Mouse (Mus musculus): ENCODE results near the gene Sspo. TPM values are rescaled to one million over a fixed set of nuclear protein-coding genes. Genes with fewer than 3 reads are reported as not detected.

Sspo gene
- total RNA-seq, 1 experiment, result 0.27 TPM

DNA sequence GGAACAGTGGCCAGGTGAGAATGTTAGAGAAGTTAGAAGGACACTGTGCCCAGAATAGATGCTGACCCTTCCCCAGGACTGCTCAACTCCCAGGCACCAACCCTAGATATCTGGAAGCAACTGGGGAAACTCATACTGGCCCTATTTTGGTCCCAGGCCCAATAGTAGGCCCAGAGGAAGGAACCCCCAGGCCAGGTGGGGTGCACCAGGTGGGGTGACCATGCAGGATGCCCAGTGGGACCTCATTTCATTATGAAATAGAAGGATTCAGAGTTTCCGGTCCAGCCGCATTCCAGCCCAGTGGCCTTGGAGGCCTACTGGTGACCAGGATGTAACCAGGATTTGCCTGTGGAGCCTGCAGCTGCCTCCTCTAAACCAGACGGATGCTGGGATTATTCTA, 1.1 kb upstream of the Sspo start:
- no peak overlapping the region for H3K27ac ChIP-seq (ENCODE audit: insufficient read depth, low read depth, low read length, poor library complexity, severe bottlenecking)
- in situ Hi-C loops (cut with MboI; ENCODE audit: low sequenced_read_pairs in 2 of 2, unreplicated experiment in 2 of 2), result no loop called here
- TF ChIP-seq ZNF384 (IDR thresholded peaks at IDR 0.05; ENCODE audit: low read depth, low read length) (no peak), MAFK (IDR thresholded peaks at IDR 0.05; ENCODE audit: insufficient read depth, low read depth, low read length) (no peak), ZC3H11A (IDR thresholded peaks at IDR 0.05; ENCODE audit: borderline replicate concordance, low read depth, low read length) (no peak), CHD2 (IDR thresholded peaks at IDR 0.05; ENCODE audit: low read depth, low read length) (no peak), HCFC1 (IDR thresholded peaks at IDR 0.05; ENCODE audit: borderline replicate concordance, insufficient read depth, low read length) (no peak)
- no peaks in the 10 kb centered on the region for H3K9me3 ChIP-seq (ENCODE audit: control insufficient read depth, insufficient read depth, low read depth, low read length)
- H3K9ac ChIP-seq (ENCODE audit: insufficient read depth, low read depth, low read length, poor library complexity, severe bottlenecking), result no peak overlapping the region
- no peak for DNase-seq (ENCODE audit: low read depth, low spot score)
- no peaks in the 10 kb centered on the region for H3K36me3 ChIP-seq (ENCODE audit: control insufficient read depth, insufficient read depth, low read length, poor library complexity, severe bottlenecking)
- no peak overlapping the region for H3K4me3 ChIP-seq (ENCODE audit: insufficient read depth in 1 of 2, low read depth in 1 of 2, low read length in 2 of 2, poor library complexity in 1 of 2, severe bottlenecking in 1 of 2)
- peaks cover 0 to 10% of the 10 kb centered on the region in 2 experiments; a peak in 2 of 4 replicates for H3K4me1 ChIP-seq (ENCODE audit: control insufficient read depth in 2 of 2, insufficient read depth in 2 of 2, low read length in 2 of 2, poor library complexity in 1 of 2)

GRCm38 (mm10) chr6:48448527-48448926, 498 bp downstream of the Sspo start:
- in situ Hi-C loops (cut with MboI; ENCODE audit: low sequenced_read_pairs in 2 of 2, unreplicated experiment in 2 of 2), result no loop called here
- H3K9me3 ChIP-seq (ENCODE audit: control insufficient read depth, insufficient read depth, low read depth, low read length), result no peaks in the 10 kb centered on the region
- TF ChIP-seq HCFC1 (IDR thresholded peaks at IDR 0.05; ENCODE audit: borderline replicate concordance, insufficient read depth, low read length), result no peak
- no peak for TF ChIP-seq ZNF384 (IDR thresholded peaks at IDR 0.05; ENCODE audit: low read depth, low read length)
- TF ChIP-seq ZC3H11A (IDR thresholded peaks at IDR 0.05; ENCODE audit: borderline replicate concordance, low read depth, low read length), result no peak
- no peak for TF ChIP-seq CHD2 (IDR thresholded peaks at IDR 0.05; ENCODE audit: low read depth, low read length)
- no peak for TF ChIP-seq MAFK (IDR thresholded peaks at IDR 0.05; ENCODE audit: insufficient read depth, low read depth, low read length)
- no peak overlapping the region for H3K4me3 ChIP-seq (ENCODE audit: insufficient read depth in 1 of 2, low read depth in 1 of 2, low read length in 2 of 2, poor library complexity in 1 of 2, severe bottlenecking in 1 of 2)
- H3K27ac ChIP-seq (ENCODE audit: insufficient read depth, low read depth, low read length, poor library complexity, severe bottlenecking), result no peak overlapping the region
- no peak for DNase-seq (ENCODE audit: low read depth, low spot score)
- no peaks in the 10 kb centered on the region for H3K36me3 ChIP-seq (ENCODE audit: control insufficient read depth, insufficient read depth, low read length, poor library complexity, severe bottlenecking)
- H3K4me1 ChIP-seq (ENCODE audit: control insufficient read depth in 2 of 2, insufficient read depth in 2 of 2, low read length in 2 of 2, poor library complexity in 1 of 2), result peaks cover 0 to 6% of the 10 kb centered on the region in 2 experiments; a peak in 2 of 4 replicates
- H3K9ac ChIP-seq (ENCODE audit: insufficient read depth, low read depth, low read length, poor library complexity, severe bottlenecking), result no peak overlapping the region

DNA sequence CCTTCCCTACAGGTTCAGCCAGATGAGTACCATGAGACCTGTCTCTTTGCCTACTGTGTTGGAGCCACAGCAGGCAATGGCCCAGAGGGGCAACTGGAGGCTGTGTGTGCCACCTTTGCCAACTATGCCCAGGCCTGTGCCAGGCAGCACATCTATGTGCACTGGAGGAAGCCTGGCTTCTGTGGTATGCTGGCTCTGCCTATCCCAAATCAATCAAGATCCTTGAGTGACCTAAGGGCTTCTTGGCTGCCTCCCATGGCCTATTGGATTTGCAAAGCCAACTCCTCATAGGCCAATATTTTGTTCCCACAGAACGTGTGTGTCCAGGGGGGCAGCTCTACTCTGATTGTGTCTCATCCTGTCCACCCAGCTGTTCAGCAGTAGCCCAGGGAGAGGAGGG, 4.1 kb downstream of the Sspo start:
- TF ChIP-seq HCFC1 (IDR thresholded peaks at IDR 0.05; ENCODE audit: borderline replicate concordance, insufficient read depth, low read length) (no peak), MAFK (IDR thresholded peaks at IDR 0.05; ENCODE audit: insufficient read depth, low read depth, low read length) (no peak), ZNF384 (IDR thresholded peaks at IDR 0.05; ENCODE audit: low read depth, low read length) (no peak), CHD2 (IDR thresholded peaks at IDR 0.05; ENCODE audit: low read depth, low read length) (no peak), ZC3H11A (IDR thresholded peaks at IDR 0.05; ENCODE audit: borderline replicate concordance, low read depth, low read length) (no peak)
- Histone ChIP-seq H3K4me3 (ENCODE audit: insufficient read depth in 1 of 2, low read depth in 1 of 2, low read length in 2 of 2, poor library complexity in 1 of 2, severe bottlenecking in 1 of 2) (no peak overlapping the region), H3K27ac (ENCODE audit: insufficient read depth, low read depth, low read length, poor library complexity, severe bottlenecking) (no peak overlapping the region), H3K9ac (ENCODE audit: insufficient read depth, low read depth, low read length, poor library complexity, severe bottlenecking) (no peak overlapping the region), H3K4me1 (ENCODE audit: control insufficient read depth in 2 of 2, insufficient read depth in 2 of 2, low read length in 2 of 2, poor library complexity in 1 of 2) (no peaks in the 10 kb centered on the region), H3K36me3 (ENCODE audit: control insufficient read depth, insufficient read depth, low read length, poor library complexity, severe bottlenecking) (no peaks in the 10 kb centered on the region), H3K9me3 (ENCODE audit: control insufficient read depth, insufficient read depth, low read depth, low read length) (no peaks in the 10 kb centered on the region)
- no peak for DNase-seq (ENCODE audit: low read depth, low spot score)
- in situ Hi-C loops (cut with MboI; ENCODE audit: low sequenced_read_pairs in 2 of 2, unreplicated experiment in 2 of 2), result no loop called here

DNA sequence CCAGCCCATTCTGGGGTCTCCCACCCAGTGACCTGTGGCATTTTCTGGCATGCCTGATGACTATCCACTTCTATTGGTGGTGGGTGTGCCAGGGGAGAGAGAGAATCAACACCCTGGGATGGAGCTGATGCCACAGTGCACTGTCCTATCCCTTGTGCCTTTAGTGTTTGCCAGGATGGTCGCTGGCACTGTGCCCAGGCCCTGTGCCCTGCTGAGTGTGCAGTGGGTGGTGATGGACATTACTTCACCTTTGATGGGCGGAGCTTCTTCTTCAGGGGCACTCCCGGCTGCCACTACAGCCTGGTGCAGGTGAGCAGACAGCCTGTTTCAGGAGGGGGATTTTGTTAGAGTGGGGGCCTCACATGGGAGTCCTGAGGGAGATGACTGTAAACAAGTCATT, 4.7 kb downstream of the Sspo start:
- no peak overlapping the region for H3K27ac ChIP-seq (ENCODE audit: insufficient read depth, low read depth, low read length, poor library complexity, severe bottlenecking)
- no peak overlapping the region for H3K4me3 ChIP-seq (ENCODE audit: insufficient read depth in 1 of 2, low read depth in 1 of 2, low read length in 2 of 2, poor library complexity in 1 of 2, severe bottlenecking in 1 of 2)
- in situ Hi-C loops (cut with MboI; ENCODE audit: low sequenced_read_pairs in 2 of 2, unreplicated experiment in 2 of 2), result no loop called here
- H3K9ac ChIP-seq (ENCODE audit: insufficient read depth, low read depth, low read length, poor library complexity, severe bottlenecking), result no peak overlapping the region
- no peak for DNase-seq (ENCODE audit: low read depth, low spot score)
- no peak for TF ChIP-seq HCFC1 (IDR thresholded peaks at IDR 0.05; ENCODE audit: borderline replicate concordance, insufficient read depth, low read length)
- TF ChIP-seq ZC3H11A (IDR thresholded peaks at IDR 0.05; ENCODE audit: borderline replicate concordance, low read depth, low read length), result no peak
- no peak for TF ChIP-seq ZNF384 (IDR thresholded peaks at IDR 0.05; ENCODE audit: low read depth, low read length)
- TF ChIP-seq MAFK (IDR thresholded peaks at IDR 0.05; ENCODE audit: insufficient read depth, low read depth, low read length), result no peak
- no peak for TF ChIP-seq CHD2 (IDR thresholded peaks at IDR 0.05; ENCODE audit: low read depth, low read length)
- no peaks in the 10 kb centered on the region for H3K36me3 ChIP-seq (ENCODE audit: control insufficient read depth, insufficient read depth, low read length, poor library complexity, severe bottlenecking)
- no peaks in the 10 kb centered on the region for H3K4me1 ChIP-seq (ENCODE audit: control insufficient read depth in 2 of 2, insufficient read depth in 2 of 2, low read length in 2 of 2, poor library complexity in 1 of 2)
- H3K9me3 ChIP-seq (ENCODE audit: control insufficient read depth, insufficient read depth, low read depth, low read length), result no peaks in the 10 kb centered on the region

Data from ES-E14 (cell line).